Comparison of ENCODE assay signal across 22 mouse cellular contexts in genomic region chr5:140288287-140288686, GRCm38 (mm10). TPM values are rescaled to one million over a fixed set of nuclear protein-coding genes. Genes with fewer than 3 reads are reported as not detected.
DNase-seq lines count a peak whose midpoint lies in the region; ATAC-seq and TF ChIP-seq lines count a peak whose summit lies in the region.
"Had no signal": no experiment of that assay in that cellular context is flagged by ENCODE, and none has a peak within 500 bp of the region (broad histone marks: within the 10 kb centered on the region; RNA-seq: fewer than 3 reads in every experiment).

No protein-coding gene starts in this region.

- H3K4me2 ChIP-seq in hindbrain, embryonic 15.5 days, result no peak overlapping the region
- H3K4me2 ChIP-seq in hindbrain, embryonic 12.5 days (replicated peaks), result no peak overlapping the region
- H3K4me2 ChIP-seq: embryonic facial prominence, embryonic 12.5 days; heart, embryonic 13.5 days; intestine, embryonic 15.5 days; limb, embryonic 13.5 days; liver, embryonic 11.5 days; lung, embryonic 15.5 days; midbrain, embryonic 12.5 days had no signal

- TF ChIP-seq POLR2A in olfactory bulb, adult 2 months (IDR thresholded peaks at IDR 0.05; ENCODE audit: insufficient read depth, low read depth, low read length), result no peak

- DNase-seq in cerebellum, postnatal 14 days, result peak; percentile 18 to 39
- DNase-seq in cerebellum, adult 11 months, result no peak
- DNase-seq in right cerebral cortex, postnatal 10 days (ENCODE audit: low spot score in 2 of 2), result peak; percentile 43 to 61
- no peak for DNase-seq in right cerebral cortex, postnatal 4 days
- no peak for DNase-seq in natural killer cell, adult 2 months (ENCODE audit: low spot score in 2 of 2)
- DNase-seq: embryo, embryonic 11 days; heart, adult 2 months; heart, postnatal 10 days; kidney, adult 2 months; kidney, postnatal 4 days; right cerebral cortex, adult 18-20 months had no signal

- H3K36me3 ChIP-seq in hindbrain, embryonic 15.5 days, result 0 out of 2 replicates have a peak, but pooled peaks cover under 1% of the 10 kb centered on the region
- peaks cover 36% of the 10 kb centered on the region for H3K36me3 ChIP-seq in hindbrain, embryonic 12.5 days

- 0 out of 2 replicates have a peak overlapping the region, but pooled peaks have one; percentile 18 for H3K27ac ChIP-seq in hindbrain, embryonic 15.5 days (replicated peaks)
- no peak overlapping the region for H3K27ac ChIP-seq in hindbrain, embryonic 12.5 days
- peak overlapping the region; percentile 84 for H3K27ac ChIP-seq in olfactory bulb, adult 2 months (ENCODE audit: insufficient read depth, low read depth, low read length)
- H3K27ac ChIP-seq: embryonic facial prominence, embryonic 12.5 days; heart, adult 2 months; heart, embryonic 13.5 days; intestine, embryonic 15.5 days; lung, embryonic 15.5 days; midbrain, embryonic 12.5 days had no signal

- ATAC-seq in hindbrain, embryonic 15.5 days (ENCODE audit: low FRiP score, low read depth), result peak; percentile 50; the same call in 1 of the 2 replicates
- ATAC-seq in hindbrain, embryonic 12.5 days (ENCODE audit: low FRiP score), result no peak
- ATAC-seq: intestine, embryonic 15.5 days had no signal

- no peak overlapping the region for H3K9ac ChIP-seq in hindbrain, embryonic 15.5 days
- no peak overlapping the region for H3K9ac ChIP-seq in hindbrain, embryonic 12.5 days
- H3K9ac ChIP-seq: embryonic facial prominence, embryonic 12.5 days; heart, embryonic 13.5 days; intestine, embryonic 15.5 days; limb, embryonic 13.5 days; lung, embryonic 15.5 days; midbrain, embryonic 12.5 days had no signal

- TF ChIP-seq CTCF in olfactory bulb, adult 2 months (IDR thresholded peaks at IDR 0.05; ENCODE audit: insufficient read depth, low read depth, low read length), result no peak

- 63% methylated on average over 3 of the region's 3 CpGs for WGBS in hindbrain, embryonic 15.5 days
- WGBS in hindbrain, embryonic 12.5 days, result 86% methylated on average over 3 of the region's 3 CpGs
- 28% methylated on average over 3 of the region's 3 CpGs for WGBS in olfactory bulb, adult 2 months

- H3K27me3 ChIP-seq in hindbrain, embryonic 15.5 days, result no peaks in the 10 kb centered on the region
- no peaks in the 10 kb centered on the region for H3K27me3 ChIP-seq in hindbrain, embryonic 12.5 days
- H3K27me3 ChIP-seq: embryonic facial prominence, embryonic 12.5 days; heart, embryonic 13.5 days; intestine, embryonic 15.5 days; limb, embryonic 13.5 days; lung, embryonic 15.5 days; midbrain, embryonic 12.5 days had no signal

- H3K9me3 ChIP-seq in hindbrain, embryonic 15.5 days, result no peaks in the 10 kb centered on the region
- H3K9me3 ChIP-seq in hindbrain, embryonic 12.5 days (replicated peaks), result no peaks in the 10 kb centered on the region
- H3K9me3 ChIP-seq: embryonic facial prominence, embryonic 12.5 days; G1E; heart, embryonic 13.5 days; intestine, embryonic 15.5 days; limb, embryonic 13.5 days; lung, embryonic 15.5 days; midbrain, embryonic 12.5 days had no signal

- H3K4me1 ChIP-seq in hindbrain, embryonic 15.5 days (replicated peaks), result peaks cover 5% of the 10 kb centered on the region; the same call in 1 of the 2 replicates
- no peaks in the 10 kb centered on the region for H3K4me1 ChIP-seq in hindbrain, embryonic 12.5 days
- peaks cover 14% of the 10 kb centered on the region for H3K4me1 ChIP-seq in olfactory bulb, adult 2 months (ENCODE audit: control insufficient read depth, insufficient read depth, low read length)
- H3K4me1 ChIP-seq: embryonic facial prominence, embryonic 12.5 days; intestine, embryonic 15.5 days; lung, embryonic 15.5 days; midbrain, embryonic 12.5 days had no signal

- no peak overlapping the region for H3K4me3 ChIP-seq in hindbrain, embryonic 15.5 days
- no peak overlapping the region for H3K4me3 ChIP-seq in hindbrain, embryonic 12.5 days
- no peak overlapping the region for H3K4me3 ChIP-seq in olfactory bulb, adult 2 months (ENCODE audit: insufficient read depth, low read depth, low read length)
- H3K4me3 ChIP-seq: embryonic facial prominence, embryonic 12.5 days; heart, adult 2 months; heart, embryonic 13.5 days; intestine, embryonic 15.5 days; limb, embryonic 13.5 days; lung, embryonic 15.5 days; midbrain, embryonic 12.5 days had no signal

RNA-seq across cellular contexts. Expression of gene Mad1l1, which starts 33.1 kb away (rescaled TPM):
- 32.5 and 33.1 TPM in 2 replicates for polyA plus RNA-seq in hindbrain, embryonic 15.5 days (2015; fragmentation: Nextera tagmentation; extraction: Ambion mirVana)
- polyA plus RNA-seq in hindbrain, embryonic 12.5 days (2016; fragmentation: Nextera tagmentation; extraction: Ambion mirVana), result 39.9 and 44.8 TPM in 2 replicates
- polyA plus RNA-seq in olfactory bulb, adult 2 months (2012; ENCODE audit: insufficient read depth, insufficient read length, low replicate concordance, missing spikeins), result 302 TPM in 1 of 2 replicates, not detected in the other

RNA-seq across cellular contexts. Expression of gene Nudt1, which starts 33.2 kb away (rescaled TPM):
- 23.5 and 24.3 TPM in 2 replicates for polyA plus RNA-seq in hindbrain, embryonic 15.5 days (2015; fragmentation: Nextera tagmentation; extraction: Ambion mirVana)
- 31.1 and 32.1 TPM in 2 replicates for polyA plus RNA-seq in hindbrain, embryonic 12.5 days (2016; fragmentation: Nextera tagmentation; extraction: Ambion mirVana)
- polyA plus RNA-seq in olfactory bulb, adult 2 months (2012; ENCODE audit: insufficient read depth, insufficient read length, low replicate concordance, missing spikeins), result not detected in 2 replicates

RNA-seq across cellular contexts. Expression of gene Mrm2, which starts 43.4 kb away (rescaled TPM):
- 20.9 and 21.6 TPM in 2 replicates for polyA plus RNA-seq in hindbrain, embryonic 15.5 days (2015; fragmentation: Nextera tagmentation; extraction: Ambion mirVana)
- 18.9 and 20.9 TPM in 2 replicates for polyA plus RNA-seq in hindbrain, embryonic 12.5 days (2016; fragmentation: Nextera tagmentation; extraction: Ambion mirVana)
- polyA plus RNA-seq in olfactory bulb, adult 2 months (2012; ENCODE audit: insufficient read depth, insufficient read length, low replicate concordance, missing spikeins), result not detected in 2 replicates

Comparison
In these comparisons a context has a peak if more than half of its experiments do, and no peak if none do; other contexts are left out.
1. DNase-seq: peak in cerebellum, postnatal 14 days (2 of 2) and right cerebral cortex, postnatal 10 days (2 of 2); none in cerebellum, adult 11 months (single experiment), right cerebral cortex, postnatal 4 days (single experiment) and natural killer cell, adult 2 months (0 of 2).
2. RNA of gene Nudt1, which starts 33.2 kb away (polyA plus RNA-seq): 31.1 to 32.1 TPM in hindbrain, embryonic 12.5 days and 23.5 to 24.3 TPM in hindbrain, embryonic 15.5 days; not detected in olfactory bulb, adult 2 months; every median in the first group is over 10 times any median in the second.
3. RNA of gene Mrm2, which starts 43.4 kb away (polyA plus RNA-seq): 20.9 to 21.6 TPM in hindbrain, embryonic 15.5 days and 18.9 to 20.9 TPM in hindbrain, embryonic 12.5 days; not detected in olfactory bulb, adult 2 months; every median in the first group is over 10 times any median in the second.